Mouse (Mus musculus): ENCODE data around the gene Pik3r6. TPM values are rescaled to one million over a fixed set of nuclear protein-coding genes. Genes with fewer than 3 reads are reported as not detected.

The Pik3r6 gene
- polyA plus RNA-seq, 1 experiment from 2014 or later = 1.3 TPM

GRCm38 (mm10) chr11:68467962-68468612, 34.7 kb upstream of the Pik3r6 start:
- H3K27ac ChIP-seq (ENCODE audit: low read depth, low read length) = no peak overlapping the region
- H3K27me3 ChIP-seq (replicated peaks; ENCODE audit: control insufficient read depth, insufficient read depth, low read length) = no peaks in the 10 kb centered on the region
- DNase-seq (ENCODE audit: low spot score) (peak; percentile 4), ATAC-seq (no peak)
- H3K4me1 ChIP-seq (ENCODE audit: control insufficient read depth, insufficient read depth, low read length) = no peaks in the 10 kb centered on the region
- no peak overlapping the region for H3K9ac ChIP-seq (ENCODE audit: low read length)
- no peaks in the 10 kb centered on the region for H3K36me3 ChIP-seq (ENCODE audit: control insufficient read depth, insufficient read depth, low read length)
- no peak overlapping the region for H3K4me2 ChIP-seq (ENCODE audit: low read length)
- no peaks in the 10 kb centered on the region for H3K9me3 ChIP-seq (replicated peaks; ENCODE audit: control insufficient read depth, low read length)
- 58% methylated on average over 9 of the region's 9 CpGs for WGBS
- no peak overlapping the region for H3K4me3 ChIP-seq (ENCODE audit: low read depth, low read length)

GRCm38 (mm10) chr11:68468886-68469285, 33.9 kb upstream of the Pik3r6 start:
- H3K27me3 ChIP-seq (replicated peaks; ENCODE audit: control insufficient read depth, insufficient read depth, low read length) = no peaks in the 10 kb centered on the region
- ATAC-seq = no peak
- H3K36me3 ChIP-seq (ENCODE audit: control insufficient read depth, insufficient read depth, low read length) = no peaks in the 10 kb centered on the region
- no peak for DNase-seq (ENCODE audit: low spot score)
- H3K4me3 ChIP-seq (ENCODE audit: low read depth, low read length) = no peak overlapping the region
- H3K27ac ChIP-seq (ENCODE audit: low read depth, low read length) = no peak overlapping the region
- H3K9ac ChIP-seq (ENCODE audit: low read length) = no peak overlapping the region
- no peaks in the 10 kb centered on the region for H3K4me1 ChIP-seq (ENCODE audit: control insufficient read depth, insufficient read depth, low read length)
- WGBS = 82% methylated on average over 4 of the region's 4 CpGs
- no peak overlapping the region for H3K4me2 ChIP-seq (ENCODE audit: low read length)
- H3K9me3 ChIP-seq (replicated peaks; ENCODE audit: control insufficient read depth, low read length) = no peaks in the 10 kb centered on the region

GRCm38 (mm10) chr11:68472162-68472849, 30.5 kb upstream of the Pik3r6 start:
- H3K36me3 ChIP-seq (ENCODE audit: control insufficient read depth, insufficient read depth, low read length) = no peaks in the 10 kb centered on the region
- H3K4me2 ChIP-seq (ENCODE audit: low read length) = no peak overlapping the region
- no peak overlapping the region for H3K9ac ChIP-seq (ENCODE audit: low read length)
- no peaks in the 10 kb centered on the region for H3K27me3 ChIP-seq (replicated peaks; ENCODE audit: control insufficient read depth, insufficient read depth, low read length)
- H3K4me1 ChIP-seq (ENCODE audit: control insufficient read depth, insufficient read depth, low read length) = no peaks in the 10 kb centered on the region
- DNase-seq (ENCODE audit: low spot score) (no peak), ATAC-seq (no peak)
- no peak overlapping the region for H3K4me3 ChIP-seq (ENCODE audit: low read depth, low read length)
- WGBS = 80% methylated on average over 5 of the region's 5 CpGs
- no peak overlapping the region for H3K27ac ChIP-seq (ENCODE audit: low read depth, low read length)
- no peaks in the 10 kb centered on the region for H3K9me3 ChIP-seq (replicated peaks; ENCODE audit: control insufficient read depth, low read length)

GRCm38 (mm10) chr11:68474600-68474999, 28.2 kb upstream of the Pik3r6 start:
- 84% methylated on average over 6 of the region's 6 CpGs for WGBS
- H3K9ac ChIP-seq (ENCODE audit: low read length) = no peak overlapping the region
- DNase-seq (ENCODE audit: low spot score) = no peak

GRCm38 (mm10) chr11:68475676-68476075, 27.1 kb upstream of the Pik3r6 start:
- Histone ChIP-seq H3K4me3 (ENCODE audit: low read depth, low read length) (no peak overlapping the region), H3K27me3 (replicated peaks; ENCODE audit: control insufficient read depth, insufficient read depth, low read length) (no peaks in the 10 kb centered on the region), H3K4me2 (ENCODE audit: low read length) (no peak overlapping the region), H3K9me3 (replicated peaks; ENCODE audit: control insufficient read depth, low read length) (no peaks in the 10 kb centered on the region), H3K36me3 (ENCODE audit: control insufficient read depth, insufficient read depth, low read length) (no peaks in the 10 kb centered on the region), H3K27ac (ENCODE audit: low read depth, low read length) (no peak overlapping the region), H3K4me1 (ENCODE audit: control insufficient read depth, insufficient read depth, low read length) (no peaks in the 10 kb centered on the region), H3K9ac (ENCODE audit: low read length) (no peak overlapping the region)
- DNase-seq (ENCODE audit: low spot score) (no peak), ATAC-seq (no peak)
- WGBS = 90% methylated on average over 7 of the region's 7 CpGs

More at GRCm38 (mm10) chr11:68474600-68474999, 28.2 kb upstream of the Pik3r6 start:
- no peaks in the 10 kb centered on the region for H3K4me1 ChIP-seq (ENCODE audit: control insufficient read depth, insufficient read depth, low read length)
- H3K27me3 ChIP-seq (replicated peaks; ENCODE audit: control insufficient read depth, insufficient read depth, low read length) = no peaks in the 10 kb centered on the region
- no peak for ATAC-seq
- no peaks in the 10 kb centered on the region for H3K9me3 ChIP-seq (replicated peaks; ENCODE audit: control insufficient read depth, low read length)
- H3K4me3 ChIP-seq (ENCODE audit: low read depth, low read length) = no peak overlapping the region
- H3K4me2 ChIP-seq (ENCODE audit: low read length) = no peak overlapping the region
- H3K27ac ChIP-seq (ENCODE audit: low read depth, low read length) = no peak overlapping the region
- no peaks in the 10 kb centered on the region for H3K36me3 ChIP-seq (ENCODE audit: control insufficient read depth, insufficient read depth, low read length)

- 91% methylated on average over 6 of the region's 6 CpGs for WGBS
- Histone ChIP-seq H3K4me2 (ENCODE audit: low read length) (no peak overlapping the region), H3K36me3 (ENCODE audit: control insufficient read depth, insufficient read depth, low read length) (no peaks in the 10 kb centered on the region), H3K4me1 (ENCODE audit: control insufficient read depth, insufficient read depth, low read length) (no peaks in the 10 kb centered on the region), H3K27ac (ENCODE audit: low read depth, low read length) (no peak overlapping the region), H3K9ac (ENCODE audit: low read length) (no peak overlapping the region), H3K9me3 (replicated peaks; ENCODE audit: control insufficient read depth, low read length) (no peaks in the 10 kb centered on the region), H3K4me3 (ENCODE audit: low read depth, low read length) (no peak overlapping the region), H3K27me3 (replicated peaks; ENCODE audit: control insufficient read depth, insufficient read depth, low read length) (no peaks in the 10 kb centered on the region)
- ATAC-seq (no peak), DNase-seq (ENCODE audit: low spot score) (no peak)
These were observed 25.2 kb upstream of the Pik3r6 start for GRCm38 (mm10) chr11:68477661-68478060.

GRCm38 (mm10) chr11:68478574-68478981, 24.2 kb upstream of the Pik3r6 start:
- ATAC-seq (no peak), DNase-seq (ENCODE audit: low spot score) (no peak)
- 91% methylated on average over 3 of the region's 3 CpGs for WGBS
- Histone ChIP-seq H3K9me3 (replicated peaks; ENCODE audit: control insufficient read depth, low read length) (no peaks in the 10 kb centered on the region), H3K4me3 (ENCODE audit: low read depth, low read length) (no peak overlapping the region), H3K4me2 (ENCODE audit: low read length) (no peak overlapping the region), H3K27me3 (replicated peaks; ENCODE audit: control insufficient read depth, insufficient read depth, low read length) (no peaks in the 10 kb centered on the region), H3K4me1 (ENCODE audit: control insufficient read depth, insufficient read depth, low read length) (no peaks in the 10 kb centered on the region), H3K27ac (ENCODE audit: low read depth, low read length) (no peak overlapping the region), H3K9ac (ENCODE audit: low read length) (no peak overlapping the region), H3K36me3 (ENCODE audit: control insufficient read depth, insufficient read depth, low read length) (no peaks in the 10 kb centered on the region)

GRCm38 (mm10) chr11:68480660-68481059, 22.2 kb upstream of the Pik3r6 start:
- Histone ChIP-seq H3K4me1 (ENCODE audit: control insufficient read depth, insufficient read depth, low read length) (no peaks in the 10 kb centered on the region), H3K9ac (ENCODE audit: low read length) (no peak overlapping the region), H3K4me2 (ENCODE audit: low read length) (no peak overlapping the region), H3K9me3 (replicated peaks; ENCODE audit: control insufficient read depth, low read length) (no peaks in the 10 kb centered on the region), H3K27me3 (replicated peaks; ENCODE audit: control insufficient read depth, insufficient read depth, low read length) (no peaks in the 10 kb centered on the region), H3K4me3 (ENCODE audit: low read depth, low read length) (no peak overlapping the region), H3K27ac (ENCODE audit: low read depth, low read length) (no peak overlapping the region), H3K36me3 (ENCODE audit: control insufficient read depth, insufficient read depth, low read length) (no peaks in the 10 kb centered on the region)
- ATAC-seq (no peak), DNase-seq (ENCODE audit: low spot score) (no peak)
- WGBS = 93% methylated on average over 4 of the region's 4 CpGs

- no peaks in the 10 kb centered on the region for H3K9me3 ChIP-seq (replicated peaks; ENCODE audit: control insufficient read depth, low read length)
- H3K27me3 ChIP-seq (replicated peaks; ENCODE audit: control insufficient read depth, insufficient read depth, low read length) = no peaks in the 10 kb centered on the region
- no peak overlapping the region for H3K27ac ChIP-seq (ENCODE audit: low read depth, low read length)
- DNase-seq (ENCODE audit: low spot score) = no peak
- ATAC-seq = no peak
- H3K4me3 ChIP-seq (ENCODE audit: low read depth, low read length) = no peak overlapping the region
- no peaks in the 10 kb centered on the region for H3K36me3 ChIP-seq (ENCODE audit: control insufficient read depth, insufficient read depth, low read length)
- H3K4me1 ChIP-seq (ENCODE audit: control insufficient read depth, insufficient read depth, low read length) = no peaks in the 10 kb centered on the region
- H3K9ac ChIP-seq (ENCODE audit: low read length) = no peak overlapping the region
- H3K4me2 ChIP-seq (ENCODE audit: low read length) = no peak overlapping the region
These were observed 20.8 kb upstream of the Pik3r6 start for GRCm38 (mm10) chr11:68482001-68482400.
